Mouse (Mus musculus): ENCODE results near the gene Olig3. TPM values are rescaled to one million over a fixed set of nuclear protein-coding genes. Genes with fewer than 3 reads are reported as not detected.

Olig3 gene
- total and polyA plus RNA-seq, 3 experiments = 0.05 TPM; not detected in 2

- ATAC-seq (ENCODE audit: extremely low read depth, insufficient number of reproducible peaks, low FRiP score, poor library complexity, severe bottlenecking) (no peak), DNase-seq (ENCODE audit: low spot score) (no peak)
These were observed 22.9 kb upstream of the Olig3 start for GRCm38 (mm10) chr10:19333425-19333824.

GRCm38 (mm10) chr10:19338695-19339630 is 17.4 kb upstream of the Olig3 start:
- ATAC-seq (ENCODE audit: extremely low read depth, insufficient number of reproducible peaks, low FRiP score, poor library complexity, severe bottlenecking) (no peak), DNase-seq (ENCODE audit: low spot score) (no peak)
- Histone ChIP-seq H3K27me3 (ENCODE audit: insufficient read depth, low read length) (no peaks in the 10 kb centered on the region), H3K36me3 (replicated peaks) (no peaks in the 10 kb centered on the region), H3K4me3 (ENCODE audit: low read depth, low read length) (no peak overlapping the region), H3K9me3 (replicated peaks) (no peaks in the 10 kb centered on the region), H3K4me1 (ENCODE audit: insufficient read depth, low read depth, low read length) (no peaks in the 10 kb centered on the region)
- TF ChIP-seq POLR2AphosphoS5 (IDR thresholded peaks at IDR 0.05; ENCODE audit: insufficient replicate concordance, low read depth, low read length) = no peak
- TF ChIP-seq TAL1 (conservative IDR thresholded peaks at IDR 0.05; ENCODE audit: low read depth, low read length) = no peak
- no peak for TF ChIP-seq GATA1 (IDR thresholded peaks at IDR 0.05; ENCODE audit: borderline replicate concordance, low read length)
- TF ChIP-seq GATA2 (IDR thresholded peaks at IDR 0.05; ENCODE audit: borderline replicate concordance, low read depth, low read length) = no peak
- no peak for TF ChIP-seq CTCF (IDR thresholded peaks at IDR 0.05; ENCODE audit: low read depth, low read length)

More at GRCm38 (mm10) chr10:19333425-19333824, 22.9 kb upstream of the Olig3 start:
- no peaks in the 10 kb centered on the region for H3K4me1 ChIP-seq (ENCODE audit: insufficient read depth, low read depth, low read length)
- H3K9me3 ChIP-seq (replicated peaks) = no peaks in the 10 kb centered on the region
- TF ChIP-seq CTCF (IDR thresholded peaks at IDR 0.05; ENCODE audit: low read depth, low read length) = no peak
- no peak for TF ChIP-seq GATA2 (IDR thresholded peaks at IDR 0.05; ENCODE audit: borderline replicate concordance, low read depth, low read length)
- TF ChIP-seq POLR2AphosphoS5 (IDR thresholded peaks at IDR 0.05; ENCODE audit: insufficient replicate concordance, low read depth, low read length) = no peak
- no peak for TF ChIP-seq GATA1 (IDR thresholded peaks at IDR 0.05; ENCODE audit: borderline replicate concordance, low read length)
- TF ChIP-seq TAL1 (conservative IDR thresholded peaks at IDR 0.05; ENCODE audit: low read depth, low read length) = no peak
- no peaks in the 10 kb centered on the region for H3K27me3 ChIP-seq (ENCODE audit: insufficient read depth, low read length)
- no peak overlapping the region for H3K4me3 ChIP-seq (ENCODE audit: low read depth, low read length)
- H3K36me3 ChIP-seq (replicated peaks) = no peaks in the 10 kb centered on the region

- Histone ChIP-seq H3K36me3 (replicated peaks) (no peaks in the 10 kb centered on the region), H3K27me3 (ENCODE audit: insufficient read depth, low read length) (no peaks in the 10 kb centered on the region), H3K9me3 (replicated peaks) (no peaks in the 10 kb centered on the region), H3K4me3 (ENCODE audit: low read depth, low read length) (no peak overlapping the region), H3K4me1 (ENCODE audit: insufficient read depth, low read depth, low read length) (no peaks in the 10 kb centered on the region)
- ATAC-seq (ENCODE audit: extremely low read depth, insufficient number of reproducible peaks, low FRiP score, poor library complexity, severe bottlenecking) (no peak), DNase-seq (ENCODE audit: low spot score) (no peak)
- no peak for TF ChIP-seq GATA1 (IDR thresholded peaks at IDR 0.05; ENCODE audit: borderline replicate concordance, low read length)
- no peak for TF ChIP-seq POLR2AphosphoS5 (IDR thresholded peaks at IDR 0.05; ENCODE audit: insufficient replicate concordance, low read depth, low read length)
These were observed 12.3 kb upstream of the Olig3 start for GRCm38 (mm10) chr10:19344039-19344438.

GRCm38 (mm10) chr10:19349326-19349725 is 7.0 kb upstream of the Olig3 start:
- H3K27me3 ChIP-seq (ENCODE audit: insufficient read depth, low read length) = no peaks in the 10 kb centered on the region; the same call in 1 of the 2 replicates
- no peaks in the 10 kb centered on the region for H3K9me3 ChIP-seq (replicated peaks)
- TF ChIP-seq GATA1 (IDR thresholded peaks at IDR 0.05; ENCODE audit: borderline replicate concordance, low read length) = no peak
- no peak overlapping the region for H3K4me3 ChIP-seq (ENCODE audit: low read depth, low read length)
- ATAC-seq (ENCODE audit: extremely low read depth, insufficient number of reproducible peaks, low FRiP score, poor library complexity, severe bottlenecking) (no peak), DNase-seq (ENCODE audit: low spot score) (no peak)
- H3K4me1 ChIP-seq (ENCODE audit: insufficient read depth, low read depth, low read length) = no peaks in the 10 kb centered on the region
- H3K36me3 ChIP-seq (replicated peaks) = no peaks in the 10 kb centered on the region

GRCm38 (mm10) chr10:19352006-19352877 is 4.1 kb upstream of the Olig3 start:
- TF ChIP-seq POLR2AphosphoS5 (IDR thresholded peaks at IDR 0.05; ENCODE audit: insufficient replicate concordance, low read depth, low read length) (no peak), GATA2 (IDR thresholded peaks at IDR 0.05; ENCODE audit: borderline replicate concordance, low read depth, low read length) (no peak), TAL1 (conservative IDR thresholded peaks at IDR 0.05; ENCODE audit: low read depth, low read length) (no peak), GATA1 (IDR thresholded peaks at IDR 0.05; ENCODE audit: borderline replicate concordance, low read length) (no peak), CTCF (IDR thresholded peaks at IDR 0.05; ENCODE audit: low read depth, low read length) (no peak)
- Histone ChIP-seq H3K9me3 (replicated peaks) (no peaks in the 10 kb centered on the region), H3K4me3 (ENCODE audit: low read depth, low read length) (no peak overlapping the region), H3K27me3 (ENCODE audit: insufficient read depth, low read length) (peaks cover 3% of the 10 kb centered on the region; the same call in 1 of the 2 replicates), H3K4me1 (ENCODE audit: insufficient read depth, low read depth, low read length) (no peaks in the 10 kb centered on the region), H3K36me3 (replicated peaks) (no peaks in the 10 kb centered on the region)
- ATAC-seq (ENCODE audit: extremely low read depth, insufficient number of reproducible peaks, low FRiP score, poor library complexity, severe bottlenecking) (no peak), DNase-seq (ENCODE audit: low spot score) (no peak)

- no peaks in the 10 kb centered on the region for H3K4me1 ChIP-seq (ENCODE audit: insufficient read depth, low read depth, low read length)
- no peak for ATAC-seq (ENCODE audit: extremely low read depth, insufficient number of reproducible peaks, low FRiP score, poor library complexity, severe bottlenecking)
- no peak for DNase-seq (ENCODE audit: low spot score)
- TF ChIP-seq CTCF (IDR thresholded peaks at IDR 0.05; ENCODE audit: low read depth, low read length) (no peak), GATA2 (IDR thresholded peaks at IDR 0.05; ENCODE audit: borderline replicate concordance, low read depth, low read length) (no peak), TAL1 (conservative IDR thresholded peaks at IDR 0.05; ENCODE audit: low read depth, low read length) (no peak), POLR2AphosphoS5 (IDR thresholded peaks at IDR 0.05; ENCODE audit: insufficient replicate concordance, low read depth, low read length) (no peak), GATA1 (IDR thresholded peaks at IDR 0.05; ENCODE audit: borderline replicate concordance, low read length) (no peak)
- H3K4me3 ChIP-seq (ENCODE audit: low read depth, low read length) = no peak overlapping the region
- no peaks in the 10 kb centered on the region for H3K36me3 ChIP-seq (replicated peaks)
- H3K27me3 ChIP-seq (ENCODE audit: insufficient read depth, low read length) = peaks cover 3% of the 10 kb centered on the region; the same call in 1 of the 2 replicates
- H3K9me3 ChIP-seq (replicated peaks) = no peaks in the 10 kb centered on the region
These were observed 3.4 kb upstream of the Olig3 start for GRCm38 (mm10) chr10:19352878-19353301.

Measured in G1E (cell line).